8 mouse cellular contexts compared by ENCODE assay signal in the genomic region with DNA sequence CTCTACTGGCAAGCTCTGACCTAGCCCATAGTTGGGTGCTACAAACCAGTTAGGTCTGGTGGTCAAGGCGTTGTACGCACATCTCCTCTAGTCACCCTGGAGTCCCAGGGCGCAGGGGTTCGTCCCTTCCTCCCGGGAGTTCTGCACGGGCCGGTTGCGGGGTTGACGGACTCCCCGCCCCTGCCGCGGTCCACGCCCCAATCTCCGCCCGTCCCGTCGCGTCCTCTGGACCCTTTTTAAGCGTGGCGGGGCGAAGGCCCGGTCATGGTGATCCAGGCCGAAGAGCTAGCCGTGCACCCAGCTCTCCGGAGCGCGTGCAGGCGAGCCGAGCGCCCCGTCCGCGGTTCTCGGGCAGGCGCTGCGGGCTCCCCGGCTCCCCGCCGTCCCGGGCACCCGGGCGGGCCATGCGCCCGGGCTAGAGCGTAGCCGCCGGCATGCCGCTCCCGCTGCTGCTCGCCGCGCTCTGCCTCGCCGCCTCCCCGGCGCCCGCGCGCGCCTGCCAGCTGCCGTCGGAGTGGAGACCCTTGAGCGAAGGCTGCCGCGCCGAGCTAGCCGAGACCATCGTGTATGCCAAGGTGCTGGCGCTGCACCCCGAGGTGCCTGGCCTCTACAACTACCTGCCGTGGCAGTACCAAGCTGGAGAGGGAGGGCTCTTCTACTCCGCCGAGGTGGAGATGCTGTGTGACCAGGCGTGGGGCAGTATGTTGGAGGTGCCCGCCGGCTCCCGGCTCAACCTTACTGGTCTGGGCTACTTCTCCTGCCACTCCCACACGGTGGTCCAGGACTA. TPM values are rescaled to one million over a fixed set of nuclear protein-coding genes. Genes with fewer than 3 reads are reported as not detected.
DNase-seq lines count a peak whose midpoint lies in the region; ATAC-seq and TF ChIP-seq lines count a peak whose summit lies in the region.

A gene (plus strand): TSS at position 277 of the 787 bp plus-strand sequence.

- H3K9me3 ChIP-seq in liver, embryonic 12.5 days (replicated peaks), result no peaks in the 10 kb centered on the region
- H3K9me3 ChIP-seq in neural tube, embryonic 15.5 days (replicated peaks), result no peaks in the 10 kb centered on the region

- peak within 1 kb of the TSS; percentile 32; the same call in 1 of the 2 replicates for H3K9ac ChIP-seq in liver, embryonic 12.5 days
- peak within 1 kb of the TSS; percentile 46 for H3K9ac ChIP-seq in neural tube, embryonic 15.5 days (replicated peaks)

- no peak for TF ChIP-seq POLR2A in brain, embryonic 14.5 days (IDR thresholded peaks at IDR 0.05; ENCODE audit: borderline replicate concordance, extremely low read depth, insufficient read depth, insufficient read length, poor library complexity, severe bottlenecking)

- H3K4me1 ChIP-seq in liver, embryonic 12.5 days, result no peaks in the 10 kb centered on the region
- H3K4me1 ChIP-seq in neural tube, embryonic 15.5 days, result peaks cover 15% of the 10 kb centered on the region

- no peak within 1 kb of the TSS for H3K27ac ChIP-seq in liver, embryonic 12.5 days
- no peak within 1 kb of the TSS for H3K27ac ChIP-seq in neural tube, embryonic 15.5 days (replicated peaks)

- WGBS in liver, embryonic 12.5 days (ENCODE audit: insufficient replicate concordance), result 2% methylated on average over 78 of the region's 78 CpGs
- under 1% methylated on average over 67 of the region's 78 CpGs for WGBS in neural tube, embryonic 15.5 days

- H3K27me3 ChIP-seq in liver, embryonic 12.5 days (replicated peaks), result peaks cover 65% of the 10 kb centered on the region
- peaks cover 45% of the 10 kb centered on the region for H3K27me3 ChIP-seq in neural tube, embryonic 15.5 days (replicated peaks)

- DNase-seq in heart, adult 18-20 months, result peak; percentile 36 to 42
- no peak for DNase-seq in heart, adult 9 months (ENCODE audit: low spot score in 2 of 2)
- peak; percentile 60 for DNase-seq in brain, embryonic 14.5 days (ENCODE audit: low read depth)
- DNase-seq in gonadal fat pad, adult 2 months (ENCODE audit: low read depth), result no peak
- peak; percentile 38 for DNase-seq in kidney, adult 18-20 months
- DNase-seq in T-cell, adult 2 months (ENCODE audit: low spot score), result no peak

- no peaks in the 10 kb centered on the region for H3K36me3 ChIP-seq in liver, embryonic 12.5 days
- no peaks in the 10 kb centered on the region for H3K36me3 ChIP-seq in neural tube, embryonic 15.5 days

- H3K4me3 ChIP-seq in liver, embryonic 12.5 days, result peak within 1 kb of the TSS; percentile 46
- peak within 1 kb of the TSS; percentile 47 for H3K4me3 ChIP-seq in neural tube, embryonic 15.5 days (replicated peaks)

- no peak; the same call in 1 of the 2 replicates for ATAC-seq in liver, embryonic 12.5 days
- peak; percentile 66; the same call in 1 of the 2 replicates for ATAC-seq in neural tube, embryonic 15.5 days (ENCODE audit: low FRiP score)

- TF ChIP-seq CTCF in brain, embryonic 14.5 days (IDR thresholded peaks at IDR 0.05; ENCODE audit: borderline replicate concordance, extremely low read depth, insufficient read depth, insufficient read length), result no peak

- H3K4me2 ChIP-seq in liver, embryonic 12.5 days, result peak within 1 kb of the TSS; percentile 58
- H3K4me2 ChIP-seq in neural tube, embryonic 15.5 days, result peak within 1 kb of the TSS; percentile 79

RNA-seq across cellular contexts. Expression of the gene that starts here (rescaled TPM):
- 1 to 10 TPM; 2.9 to 4.7 TPM for total RNA-seq in heart, adult 18-20 months (2021)
- 4.4 and 10.2 TPM in 2 replicates for polyA plus RNA-seq in brain, embryonic 14.5 days (2012; rRNA removed)
- 19.2 TPM in 2 replicates for polyA plus RNA-seq in gonadal fat pad, adult 2 months (2012; rRNA removed)
- 10.2 and 13.9 TPM in 2 replicates for polyA plus RNA-seq in liver, embryonic 12.5 days (2016; fragmentation: Nextera tagmentation; extraction: Ambion mirVana)
- polyA plus RNA-seq in neural tube, embryonic 15.5 days (2015; fragmentation: Nextera tagmentation; extraction: Ambion mirVana), result 11.4 and 14.8 TPM in 2 replicates

Comparison
In these comparisons a context has a peak if more than half of its experiments do, and no peak if none do; other contexts are left out.
1. DNase-seq: peak in heart, adult 18-20 months (2 of 2), brain, embryonic 14.5 days (single experiment) and kidney, adult 18-20 months (single experiment); none in heart, adult 9 months (0 of 2), gonadal fat pad, adult 2 months (single experiment) and T-cell, adult 2 months (single experiment).